Mouse (Mus musculus): ENCODE results near the gene Exoc4. TPM values are rescaled to one million over a fixed set of nuclear protein-coding genes. Genes with fewer than 3 reads are reported as not detected.

Gene Exoc4
- polyA plus RNA-seq, 1 experiment from 2014 or later, result 39.1 TPM

GRCm38 (mm10) chr6:33681778-33682640 is 433.1 kb downstream of the Exoc4 start:
- no peak overlapping the region for H3K9ac ChIP-seq (replicated peaks; ENCODE audit: low read length)
- peaks cover 13% of the 10 kb centered on the region for H3K4me1 ChIP-seq (ENCODE audit: control insufficient read depth, insufficient read depth, low read length)
- DNase-seq, result peak; percentile 85
- no peaks in the 10 kb centered on the region for H3K9me3 ChIP-seq (ENCODE audit: control insufficient read depth, low read length)
- no peaks in the 10 kb centered on the region for H3K27me3 ChIP-seq (ENCODE audit: control insufficient read depth, insufficient read depth, low read length)
- WGBS, result 37% methylated on average over 10 of the region's 10 CpGs
- H3K36me3 ChIP-seq (ENCODE audit: control insufficient read depth, insufficient read depth, low read length), result no peaks in the 10 kb centered on the region
- peak overlapping the region; percentile 41 for H3K27ac ChIP-seq (replicated peaks; ENCODE audit: low read depth, low read length)
- no peak overlapping the region for H3K4me2 ChIP-seq (ENCODE audit: low read length)
- peak; percentile 81; the same call in 1 of the 2 replicates for ATAC-seq (ENCODE audit: low FRiP score, low TSS enrichment)
- H3K4me3 ChIP-seq (replicated peaks; ENCODE audit: low read depth, low read length), result no peak overlapping the region

- Histone ChIP-seq H3K4me1 (ENCODE audit: control insufficient read depth, insufficient read depth, low read length) (peaks cover 13% of the 10 kb centered on the region), H3K4me3 (replicated peaks; ENCODE audit: low read depth, low read length) (no peak overlapping the region), H3K9ac (replicated peaks; ENCODE audit: low read length) (no peak overlapping the region), H3K36me3 (ENCODE audit: control insufficient read depth, insufficient read depth, low read length) (no peaks in the 10 kb centered on the region), H3K4me2 (ENCODE audit: low read length) (no peak overlapping the region), H3K27ac (replicated peaks; ENCODE audit: low read depth, low read length) (no peak overlapping the region), H3K9me3 (ENCODE audit: control insufficient read depth, low read length) (no peaks in the 10 kb centered on the region), H3K27me3 (ENCODE audit: control insufficient read depth, insufficient read depth, low read length) (no peaks in the 10 kb centered on the region)
- DNase-seq, result no peak
- no peak for ATAC-seq (ENCODE audit: low FRiP score, low TSS enrichment)
- WGBS, result 80% methylated on average over 3 of the region's 3 CpGs
Measured at GRCm38 (mm10) chr6:33683533-33683932, 434.6 kb downstream of the Exoc4 start.

- 20% methylated on average over 2 of the region's 2 CpGs for WGBS
- H3K27ac ChIP-seq (replicated peaks; ENCODE audit: low read depth, low read length), result no peak overlapping the region
- H3K9me3 ChIP-seq (ENCODE audit: control insufficient read depth, low read length), result no peaks in the 10 kb centered on the region
- H3K36me3 ChIP-seq (ENCODE audit: control insufficient read depth, insufficient read depth, low read length), result no peaks in the 10 kb centered on the region
- DNase-seq, result no peak
- no peaks in the 10 kb centered on the region for H3K27me3 ChIP-seq (ENCODE audit: control insufficient read depth, insufficient read depth, low read length)
- ATAC-seq (ENCODE audit: low FRiP score, low TSS enrichment), result no peak
- peaks cover 13% of the 10 kb centered on the region for H3K4me1 ChIP-seq (ENCODE audit: control insufficient read depth, insufficient read depth, low read length)
- H3K9ac ChIP-seq (replicated peaks; ENCODE audit: low read length), result no peak overlapping the region
- H3K4me2 ChIP-seq (ENCODE audit: low read length), result no peak overlapping the region
- no peak overlapping the region for H3K4me3 ChIP-seq (replicated peaks; ENCODE audit: low read depth, low read length)
Measured at GRCm38 (mm10) chr6:33685321-33685720, 436.4 kb downstream of the Exoc4 start.

DNA sequence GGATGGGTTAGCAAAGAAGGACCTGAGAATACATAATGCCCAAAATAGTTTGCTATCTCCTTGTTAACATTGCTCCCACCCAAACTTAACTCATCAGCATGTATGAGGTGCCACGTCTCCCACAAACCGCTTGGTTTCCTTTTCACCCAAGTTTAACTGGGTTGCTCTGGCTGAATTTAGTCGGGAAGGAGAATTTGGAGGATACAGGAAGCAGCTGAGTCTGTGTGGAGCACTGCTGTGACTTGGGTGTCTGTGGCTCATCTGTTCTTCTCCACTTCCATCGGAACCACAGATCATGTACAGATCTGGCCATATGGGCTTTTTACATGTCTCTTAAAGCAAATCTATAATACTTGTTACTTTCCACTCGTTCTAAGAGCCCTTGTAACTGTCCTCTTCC is 441.7 kb downstream of the Exoc4 start:
- H3K4me2 ChIP-seq (ENCODE audit: low read length), result no peak overlapping the region
- H3K4me3 ChIP-seq (replicated peaks; ENCODE audit: low read depth, low read length), result no peak overlapping the region
- DNase-seq (no peak), ATAC-seq (ENCODE audit: low FRiP score, low TSS enrichment) (no peak)
- no peak overlapping the region for H3K27ac ChIP-seq (replicated peaks; ENCODE audit: low read depth, low read length)
- WGBS, result 92% methylated on average over 5 of the region's 5 CpGs
- no peaks in the 10 kb centered on the region for H3K27me3 ChIP-seq (ENCODE audit: control insufficient read depth, insufficient read depth, low read length)
- H3K4me1 ChIP-seq (ENCODE audit: control insufficient read depth, insufficient read depth, low read length), result no peaks in the 10 kb centered on the region
- H3K9me3 ChIP-seq (ENCODE audit: control insufficient read depth, low read length), result no peaks in the 10 kb centered on the region
- H3K9ac ChIP-seq (replicated peaks; ENCODE audit: low read length), result no peak overlapping the region
- no peaks in the 10 kb centered on the region for H3K36me3 ChIP-seq (ENCODE audit: control insufficient read depth, insufficient read depth, low read length)

DNA sequence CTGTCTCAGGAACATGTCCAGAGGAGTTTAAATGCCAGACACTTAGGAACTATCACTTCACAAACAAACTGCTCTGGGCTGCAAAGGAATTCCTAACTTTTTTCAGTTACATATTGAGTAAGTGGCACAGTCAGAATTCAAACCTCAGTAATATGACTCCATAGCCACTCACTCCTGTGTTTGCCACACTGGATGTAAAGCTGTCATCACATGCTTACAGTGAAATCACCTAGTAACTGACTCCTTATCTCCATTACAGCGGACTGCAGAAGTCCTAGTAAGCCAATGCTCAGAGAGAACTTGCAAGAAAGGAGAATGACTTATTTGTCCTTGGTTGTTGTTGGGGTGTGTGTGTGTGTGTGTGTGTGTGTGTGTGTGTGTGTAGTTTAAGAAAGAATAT is 448.1 kb downstream of the Exoc4 start:
- ATAC-seq (ENCODE audit: low FRiP score, low TSS enrichment), result no peak
- H3K9me3 ChIP-seq (ENCODE audit: control insufficient read depth, low read length), result no peaks in the 10 kb centered on the region
- H3K36me3 ChIP-seq (ENCODE audit: control insufficient read depth, insufficient read depth, low read length), result no peaks in the 10 kb centered on the region
- no peak overlapping the region for H3K27ac ChIP-seq (replicated peaks; ENCODE audit: low read depth, low read length)
- no peaks in the 10 kb centered on the region for H3K4me1 ChIP-seq (ENCODE audit: control insufficient read depth, insufficient read depth, low read length)
- no peaks in the 10 kb centered on the region for H3K27me3 ChIP-seq (ENCODE audit: control insufficient read depth, insufficient read depth, low read length)
- no peak overlapping the region for H3K4me3 ChIP-seq (replicated peaks; ENCODE audit: low read depth, low read length)
- no peak overlapping the region for H3K9ac ChIP-seq (replicated peaks; ENCODE audit: low read length)
- no peak overlapping the region for H3K4me2 ChIP-seq (ENCODE audit: low read length)
- WGBS, result 91% methylated on average over 1 of the region's 1 CpGs
- DNase-seq, result no peak

DNA sequence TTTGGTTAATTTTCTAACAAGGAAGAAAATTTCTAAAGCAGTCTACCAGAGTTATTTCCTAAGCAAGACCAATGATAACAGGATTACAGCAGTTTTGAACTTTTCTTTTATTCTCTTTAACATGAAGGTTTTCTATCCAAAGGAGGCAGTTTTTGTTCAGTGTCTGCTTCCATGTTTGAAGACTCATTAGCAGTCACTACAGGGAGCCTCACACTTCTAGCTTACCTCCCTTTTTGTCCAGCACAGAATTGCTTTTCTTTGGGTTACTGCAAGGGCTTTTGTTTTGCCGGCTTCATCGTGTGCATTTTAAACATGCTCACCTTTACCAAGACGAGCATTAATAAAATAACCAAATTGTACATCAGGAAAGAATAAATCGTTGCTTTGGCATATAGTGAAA is 460.0 kb downstream of the Exoc4 start:
- H3K4me3 ChIP-seq (replicated peaks; ENCODE audit: low read depth, low read length), result no peak overlapping the region
- WGBS, result 12% methylated on average over 4 of the region's 4 CpGs
- no peaks in the 10 kb centered on the region for H3K9me3 ChIP-seq (ENCODE audit: control insufficient read depth, low read length)
- H3K4me1 ChIP-seq (ENCODE audit: control insufficient read depth, insufficient read depth, low read length), result peaks cover 20% of the 10 kb centered on the region
- no peaks in the 10 kb centered on the region for H3K36me3 ChIP-seq (ENCODE audit: control insufficient read depth, insufficient read depth, low read length)
- no peak overlapping the region for H3K27ac ChIP-seq (replicated peaks; ENCODE audit: low read depth, low read length)
- H3K4me2 ChIP-seq (ENCODE audit: low read length), result no peak overlapping the region
- no peaks in the 10 kb centered on the region for H3K27me3 ChIP-seq (ENCODE audit: control insufficient read depth, insufficient read depth, low read length)
- peak; percentile 52 for DNase-seq
- ATAC-seq (ENCODE audit: low FRiP score, low TSS enrichment), result no peak
- H3K9ac ChIP-seq (replicated peaks; ENCODE audit: low read length), result no peak overlapping the region

GRCm38 (mm10) chr6:33709340-33709739 is 460.5 kb downstream of the Exoc4 start:
- 60% methylated on average over 5 of the region's 5 CpGs for WGBS
- H3K4me2 ChIP-seq (ENCODE audit: low read length), result no peak overlapping the region
- no peak overlapping the region for H3K27ac ChIP-seq (replicated peaks; ENCODE audit: low read depth, low read length)
- H3K36me3 ChIP-seq (ENCODE audit: control insufficient read depth, insufficient read depth, low read length), result no peaks in the 10 kb centered on the region
- no peak for ATAC-seq (ENCODE audit: low FRiP score, low TSS enrichment)
- no peak overlapping the region for H3K4me3 ChIP-seq (replicated peaks; ENCODE audit: low read depth, low read length)
- H3K27me3 ChIP-seq (ENCODE audit: control insufficient read depth, insufficient read depth, low read length), result no peaks in the 10 kb centered on the region
- H3K4me1 ChIP-seq (ENCODE audit: control insufficient read depth, insufficient read depth, low read length), result peaks cover 20% of the 10 kb centered on the region
- DNase-seq, result no peak
- H3K9ac ChIP-seq (replicated peaks; ENCODE audit: low read length), result no peak overlapping the region
- H3K9me3 ChIP-seq (ENCODE audit: control insufficient read depth, low read length), result no peaks in the 10 kb centered on the region

DNA sequence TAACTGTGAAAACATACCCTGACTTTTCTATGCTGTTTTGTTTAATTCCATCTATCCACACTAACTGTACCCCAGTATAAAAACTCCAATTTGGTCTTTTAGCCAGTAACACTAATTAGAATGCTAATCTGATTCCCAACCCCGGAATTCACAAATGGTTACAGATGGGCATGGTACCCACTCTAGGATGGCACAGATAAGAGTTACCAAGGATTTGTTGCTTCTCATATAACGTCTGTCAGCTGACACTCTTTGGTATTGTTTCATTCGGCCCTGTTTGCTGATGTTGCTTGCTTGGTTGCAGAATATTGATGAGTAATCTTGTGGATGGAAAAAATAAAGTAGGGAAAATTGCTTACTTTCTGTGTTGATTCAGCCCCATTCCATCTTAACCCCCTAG is 462.9 kb downstream of the Exoc4 start:
- Histone ChIP-seq H3K9me3 (ENCODE audit: control insufficient read depth, low read length) (no peaks in the 10 kb centered on the region), H3K4me1 (ENCODE audit: control insufficient read depth, insufficient read depth, low read length) (peaks cover 20% of the 10 kb centered on the region), H3K27me3 (ENCODE audit: control insufficient read depth, insufficient read depth, low read length) (no peaks in the 10 kb centered on the region), H3K4me3 (replicated peaks; ENCODE audit: low read depth, low read length) (no peak overlapping the region), H3K36me3 (ENCODE audit: control insufficient read depth, insufficient read depth, low read length) (no peaks in the 10 kb centered on the region), H3K9ac (replicated peaks; ENCODE audit: low read length) (no peak overlapping the region), H3K4me2 (ENCODE audit: low read length) (no peak overlapping the region), H3K27ac (replicated peaks; ENCODE audit: low read depth, low read length) (no peak overlapping the region)
- ATAC-seq (ENCODE audit: low FRiP score, low TSS enrichment) (no peak), DNase-seq (no peak)
- 49% methylated on average over 3 of the region's 3 CpGs for WGBS

GRCm38 (mm10) chr6:33712540-33713118 is 463.7 kb downstream of the Exoc4 start:
- H3K9me3 ChIP-seq (ENCODE audit: control insufficient read depth, low read length), result no peaks in the 10 kb centered on the region
- DNase-seq (peak; percentile 28), ATAC-seq (ENCODE audit: low FRiP score, low TSS enrichment) (no peak)
- H3K27ac ChIP-seq (replicated peaks; ENCODE audit: low read depth, low read length), result 0 out of 2 replicates have a peak overlapping the region, but pooled peaks have one; percentile 37
- H3K36me3 ChIP-seq (ENCODE audit: control insufficient read depth, insufficient read depth, low read length), result no peaks in the 10 kb centered on the region
- H3K4me3 ChIP-seq (replicated peaks; ENCODE audit: low read depth, low read length), result no peak overlapping the region
- WGBS, result 53% methylated on average over 7 of the region's 7 CpGs
- H3K4me1 ChIP-seq (ENCODE audit: control insufficient read depth, insufficient read depth, low read length), result peaks cover 20% of the 10 kb centered on the region
- no peak overlapping the region for H3K4me2 ChIP-seq (ENCODE audit: low read length)
- H3K9ac ChIP-seq (replicated peaks; ENCODE audit: low read length), result no peak overlapping the region
- H3K27me3 ChIP-seq (ENCODE audit: control insufficient read depth, insufficient read depth, low read length), result no peaks in the 10 kb centered on the region
